Mouse (Mus musculus): Measurements from ENCODE around the gene Nxpe5. TPM values are rescaled to one million over a fixed set of nuclear protein-coding genes. Genes with fewer than 3 reads are reported as not detected.

Gene Nxpe5
- polyA plus RNA-seq (2015; fragmentation: Nextera tagmentation; extraction: Ambion mirVana), result not detected in 2 replicates

- Histone ChIP-seq H3K27ac (ENCODE audit: low read length) (no peak within 1 kb of the TSS), H3K4me1 (replicated peaks; ENCODE audit: control insufficient read depth, insufficient read depth, low read length) (no peaks in the 10 kb centered on the region), H3K4me2 (ENCODE audit: low read length) (no peak within 1 kb of the TSS), H3K9ac (replicated peaks; ENCODE audit: low read depth, low read length) (no peak within 1 kb of the TSS), H3K36me3 (ENCODE audit: control insufficient read depth, insufficient read depth) (no peaks in the 10 kb centered on the region), H3K9me3 (ENCODE audit: control insufficient read depth, low read length) (no peaks in the 10 kb centered on the region), H3K27me3 (replicated peaks; ENCODE audit: control insufficient read depth, insufficient read depth, low read length) (no peaks in the 10 kb centered on the region), H3K4me3 (replicated peaks; ENCODE audit: low read length) (no peak within 1 kb of the TSS)
- 59% methylated on average over 2 of the region's 2 CpGs for WGBS
- ATAC-seq, result no peak
Measured at GRCm38 (mm10) chr5:138225700-138226099, at the start of gene Nxpe5. Gene Nxpe5, plus strand, starts transcription at chr5:138225898.

DNA sequence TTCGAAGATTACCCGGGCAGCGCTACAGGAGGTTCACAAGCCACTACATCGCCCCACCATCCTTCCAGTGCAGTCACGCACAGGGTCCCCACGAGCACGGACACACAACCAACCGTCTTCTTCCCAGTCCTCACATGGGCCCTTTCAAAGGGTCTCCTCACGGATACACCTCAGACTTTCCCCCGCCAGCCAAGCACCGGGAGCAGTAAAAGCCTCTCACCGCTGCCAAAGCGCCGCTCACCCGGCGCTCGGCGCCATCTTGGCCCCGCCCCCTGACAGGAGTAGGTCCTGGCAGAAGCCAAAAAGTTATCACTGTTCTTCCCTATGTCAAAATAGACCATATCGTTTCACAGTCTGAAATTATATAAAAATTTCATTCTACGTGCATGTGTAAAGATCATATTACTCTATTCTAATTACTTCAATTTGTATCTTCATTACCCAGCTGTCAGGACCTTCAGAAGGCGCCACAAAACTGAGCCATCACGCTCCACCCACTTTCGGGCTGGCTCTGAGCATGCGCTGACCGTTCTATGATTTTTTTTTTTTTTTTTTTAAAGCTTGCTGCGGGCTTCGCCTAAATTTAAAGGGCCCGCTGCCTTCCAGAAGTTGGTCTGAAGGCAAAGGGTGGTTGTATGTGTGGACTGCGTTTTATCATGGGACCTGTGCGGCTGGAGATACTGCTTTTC lies 38.6 kb upstream of the Nxpe5 start, which contains the start of the genes Taf6 and Cnpy4:
Taf6 (minus strand) TSS at position 502 of the 689 bp plus-strand sequence.
Cnpy4 (plus strand) TSS at position 536 of the 689 bp plus-strand sequence.
- WGBS, result under 1% methylated on average over 31 of the region's 31 CpGs
- H3K9ac ChIP-seq (replicated peaks; ENCODE audit: low read depth, low read length), result peak within 1 kb of the TSS; percentile 84
- peak within 1 kb of the TSS; percentile 68 for H3K4me3 ChIP-seq (replicated peaks; ENCODE audit: low read length)
- H3K27ac ChIP-seq (ENCODE audit: low read length), result peak within 1 kb of the TSS; percentile 78
- H3K27me3 ChIP-seq (replicated peaks; ENCODE audit: control insufficient read depth, insufficient read depth, low read length), result no peaks in the 10 kb centered on the region
- H3K9me3 ChIP-seq (ENCODE audit: control insufficient read depth, low read length), result no peaks in the 10 kb centered on the region
- H3K4me2 ChIP-seq (ENCODE audit: low read length), result peak within 1 kb of the TSS; percentile 90
- peak; percentile 87 for ATAC-seq
- peaks cover 14% of the 10 kb centered on the region for H3K4me1 ChIP-seq (replicated peaks; ENCODE audit: control insufficient read depth, insufficient read depth, low read length)
- H3K36me3 ChIP-seq (ENCODE audit: control insufficient read depth, insufficient read depth), result peaks cover 9% of the 10 kb centered on the region

- Histone ChIP-seq H3K4me2 (ENCODE audit: low read length) (peak overlapping the region; percentile 90), H3K4me3 (replicated peaks; ENCODE audit: low read length) (peak overlapping the region; percentile 68), H3K9me3 (ENCODE audit: control insufficient read depth, low read length) (no peaks in the 10 kb centered on the region), H3K4me1 (replicated peaks; ENCODE audit: control insufficient read depth, insufficient read depth, low read length) (peaks cover 14% of the 10 kb centered on the region), H3K27ac (ENCODE audit: low read length) (peak overlapping the region; percentile 78), H3K27me3 (replicated peaks; ENCODE audit: control insufficient read depth, insufficient read depth, low read length) (no peaks in the 10 kb centered on the region), H3K9ac (replicated peaks; ENCODE audit: low read depth, low read length) (peak overlapping the region; percentile 84), H3K36me3 (ENCODE audit: control insufficient read depth, insufficient read depth) (peaks cover 4% of the 10 kb centered on the region; the same call in 1 of the 2 replicates)
- under 1% methylated on average over 10 of the region's 10 CpGs for WGBS
- ATAC-seq, result peak; percentile 93
Measured at GRCm38 (mm10) chr5:138187661-138188306, 37.9 kb upstream of the Nxpe5 start.

- Histone ChIP-seq H3K9me3 (ENCODE audit: control insufficient read depth, low read length) (no peaks in the 10 kb centered on the region), H3K4me1 (replicated peaks; ENCODE audit: control insufficient read depth, insufficient read depth, low read length) (peaks cover 11% of the 10 kb centered on the region), H3K4me2 (ENCODE audit: low read length) (peak within 1 kb of the TSS; percentile 80), H3K27me3 (replicated peaks; ENCODE audit: control insufficient read depth, insufficient read depth, low read length) (no peaks in the 10 kb centered on the region), H3K9ac (replicated peaks; ENCODE audit: low read depth, low read length) (peak within 1 kb of the TSS; percentile 86), H3K27ac (ENCODE audit: low read length) (peak within 1 kb of the TSS; percentile 84), H3K36me3 (ENCODE audit: control insufficient read depth, insufficient read depth) (no peaks in the 10 kb centered on the region; the same call in 1 of the 2 replicates), H3K4me3 (replicated peaks; ENCODE audit: low read length) (peak within 1 kb of the TSS; percentile 66)
- peak; percentile 82 for ATAC-seq
- WGBS, result 5% methylated on average over 49 of the region's 54 CpGs
Measured at GRCm38 (mm10) chr5:138193771-138194727, 31.6 kb upstream of the Nxpe5 start, which contains the start of gene Mblac1. Gene Mblac1, plus strand, starts transcription at chr5:138194314.

- H3K36me3 ChIP-seq (ENCODE audit: control insufficient read depth, insufficient read depth), result no peaks in the 10 kb centered on the region; the same call in 1 of the 2 replicates
- peak; percentile 62 for ATAC-seq
- peak overlapping the region; percentile 66 for H3K4me3 ChIP-seq (replicated peaks; ENCODE audit: low read length)
- H3K9me3 ChIP-seq (ENCODE audit: control insufficient read depth, low read length), result no peaks in the 10 kb centered on the region
- H3K27ac ChIP-seq (ENCODE audit: low read length), result peak overlapping the region; percentile 84
- H3K4me2 ChIP-seq (ENCODE audit: low read length), result peak overlapping the region; percentile 80
- under 1% methylated on average over 29 of the region's 29 CpGs for WGBS
- peaks cover 11% of the 10 kb centered on the region for H3K4me1 ChIP-seq (replicated peaks; ENCODE audit: control insufficient read depth, insufficient read depth, low read length)
- H3K27me3 ChIP-seq (replicated peaks; ENCODE audit: control insufficient read depth, insufficient read depth, low read length), result no peaks in the 10 kb centered on the region
- H3K9ac ChIP-seq (replicated peaks; ENCODE audit: low read depth, low read length), result peak overlapping the region; percentile 86
Measured at GRCm38 (mm10) chr5:138194755-138195345, 30.8 kb upstream of the Nxpe5 start.

DNA sequence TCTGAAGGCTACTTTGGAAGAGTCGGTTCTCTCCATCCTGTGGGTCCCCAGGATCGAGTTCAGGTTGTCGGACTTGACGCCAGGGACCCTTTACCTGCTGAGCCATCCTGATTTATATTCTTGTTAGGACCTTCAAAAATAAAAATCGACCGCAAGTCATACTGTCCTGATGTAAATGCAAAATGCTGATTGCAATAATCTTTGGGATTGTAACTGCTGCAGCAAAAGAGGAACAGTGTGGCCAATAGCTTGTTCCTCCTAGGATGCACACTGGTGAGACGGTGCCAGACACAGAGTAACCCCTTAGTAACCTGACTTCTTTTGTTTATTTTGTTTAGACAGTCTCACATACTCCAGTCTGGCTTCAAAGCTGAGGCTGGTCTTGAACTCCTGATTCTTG lies 30.2 kb upstream of the Nxpe5 start:
- peak overlapping the region; percentile 86 for H3K9ac ChIP-seq (replicated peaks; ENCODE audit: low read depth, low read length)
- 72% methylated on average over 7 of the region's 7 CpGs for WGBS
- H3K4me3 ChIP-seq (replicated peaks; ENCODE audit: low read length), result peak overlapping the region; percentile 66
- H3K36me3 ChIP-seq (ENCODE audit: control insufficient read depth, insufficient read depth), result no peaks in the 10 kb centered on the region; the same call in 1 of the 2 replicates
- H3K27ac ChIP-seq (ENCODE audit: low read length), result no peak overlapping the region
- H3K4me1 ChIP-seq (replicated peaks; ENCODE audit: control insufficient read depth, insufficient read depth, low read length), result peaks cover 11% of the 10 kb centered on the region
- no peaks in the 10 kb centered on the region for H3K9me3 ChIP-seq (ENCODE audit: control insufficient read depth, low read length)
- peak overlapping the region; percentile 80 for H3K4me2 ChIP-seq (ENCODE audit: low read length)
- ATAC-seq, result no peak
- H3K27me3 ChIP-seq (replicated peaks; ENCODE audit: control insufficient read depth, insufficient read depth, low read length), result no peaks in the 10 kb centered on the region

DNA sequence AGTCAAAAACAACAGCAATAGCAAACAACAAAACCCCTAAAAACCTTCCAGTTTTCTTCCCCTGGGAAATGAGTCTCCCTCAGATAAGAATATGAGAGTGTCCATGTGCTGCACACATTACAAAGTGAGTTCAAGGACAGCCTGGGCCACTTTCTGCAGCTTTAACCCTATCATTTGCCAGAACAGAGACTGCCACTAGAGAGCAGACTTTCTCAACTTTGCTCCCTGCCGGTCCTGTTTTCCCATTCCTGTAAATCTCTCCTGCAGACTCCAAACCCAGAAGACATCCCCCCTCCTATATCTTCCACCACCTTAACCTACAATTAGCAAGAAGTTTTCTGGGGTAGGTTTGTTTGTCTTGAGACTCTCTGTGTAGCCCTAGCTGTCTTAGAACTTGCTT lies 26.1 kb upstream of the Nxpe5 start:
- Histone ChIP-seq H3K27me3 (replicated peaks; ENCODE audit: control insufficient read depth, insufficient read depth, low read length) (no peaks in the 10 kb centered on the region), H3K27ac (ENCODE audit: low read length) (no peak overlapping the region), H3K4me2 (ENCODE audit: low read length) (no peak overlapping the region), H3K36me3 (ENCODE audit: control insufficient read depth, insufficient read depth) (no peaks in the 10 kb centered on the region), H3K9ac (replicated peaks; ENCODE audit: low read depth, low read length) (no peak overlapping the region), H3K4me1 (replicated peaks; ENCODE audit: control insufficient read depth, insufficient read depth, low read length) (peaks cover 7% of the 10 kb centered on the region), H3K9me3 (ENCODE audit: control insufficient read depth, low read length) (peaks cover 2% of the 10 kb centered on the region; the same call in 1 of the 2 replicates), H3K4me3 (replicated peaks; ENCODE audit: low read length) (no peak overlapping the region)
- ATAC-seq, result no peak
- 4% methylated on average over 1 of the region's 1 CpGs for WGBS

DNA sequence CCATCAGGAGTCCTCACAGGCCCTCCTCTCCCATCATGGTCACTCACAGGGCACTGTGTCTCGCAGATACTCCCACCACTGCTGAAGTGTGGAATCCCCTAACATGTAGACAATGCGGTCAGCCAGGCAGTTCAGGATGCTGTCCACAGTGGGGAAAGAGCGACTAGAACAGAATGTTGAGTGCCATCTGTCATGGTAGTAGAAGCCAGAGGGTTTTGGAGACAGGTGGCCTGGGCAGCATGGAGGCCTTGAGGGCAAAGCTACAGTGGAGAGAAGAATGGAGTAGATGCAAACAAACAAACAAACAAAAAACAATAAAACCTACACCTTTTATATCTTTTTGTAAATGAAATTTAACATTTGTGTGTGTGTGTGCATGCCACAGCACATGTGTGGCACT lies 23.6 kb upstream of the Nxpe5 start:
- Histone ChIP-seq H3K4me3 (replicated peaks; ENCODE audit: low read length) (no peak overlapping the region), H3K9me3 (ENCODE audit: control insufficient read depth, low read length) (peaks cover 4% of the 10 kb centered on the region; the same call in 1 of the 2 replicates), H3K27me3 (replicated peaks; ENCODE audit: control insufficient read depth, insufficient read depth, low read length) (no peaks in the 10 kb centered on the region), H3K27ac (ENCODE audit: low read length) (no peak overlapping the region), H3K36me3 (ENCODE audit: control insufficient read depth, insufficient read depth) (no peaks in the 10 kb centered on the region), H3K4me2 (ENCODE audit: low read length) (no peak overlapping the region), H3K4me1 (replicated peaks; ENCODE audit: control insufficient read depth, insufficient read depth, low read length) (no peaks in the 10 kb centered on the region), H3K9ac (replicated peaks; ENCODE audit: low read depth, low read length) (no peak overlapping the region)
- WGBS, result 83% methylated on average over 3 of the region's 3 CpGs
- no peak for ATAC-seq
